Mouse (Mus musculus) myocyte (in vitro differentiated cells): Measurements from ENCODE around the gene Capn5. TPM values are rescaled to one million over a fixed set of nuclear protein-coding genes. Genes with fewer than 3 reads are reported as not detected.
A peak's percentile ranks its signal among the peaks of the same experiment; 100 is the strongest.

Source experiments
- H3K27me3 ChIP-seq: one replicate; pipeline ENCODE4 v1.6.1; 2011; ENCODE audit not compliant: control insufficient read depth, insufficient read depth, insufficient read length
- H3K36me3 ChIP-seq: one replicate; pipeline ENCODE4 v1.6.1; 2011; ENCODE audit not compliant: control insufficient read depth, insufficient read depth
- H3K4me2 ChIP-seq: one replicate; pipeline ENCODE4 v1.6.1; 2011; ENCODE audit warnings: low read depth, control low read depth
- H3K4me3 ChIP-seq: one replicate; pipeline ENCODE4 v1.5.1; 2011; ENCODE audit warnings: mild to moderate bottlenecking, control low read depth, moderate library complexity
- H3K79me2 ChIP-seq: one replicate; pipeline ENCODE4 v1.6.1; 2011; ENCODE audit not compliant: control insufficient read depth, insufficient read depth
- H3ac ChIP-seq: one replicate; pipeline ENCODE4 v1.6.1; 2011; ENCODE audit not compliant: control insufficient read depth, insufficient read length
- CEBPB ChIP-seq: IDR thresholded peaks from 2 replicates; pipeline ENCODE4 v1.6.1; 2011; ENCODE audit warnings: mild to moderate bottlenecking, moderate library complexity; ENCODE audit not compliant: poor library complexity, insufficient read depth, severe bottlenecking
- E2F4 ChIP-seq: IDR thresholded peaks from one replicate; pipeline ENCODE4 v1.6.1; 2011; ENCODE audit warnings: mild to moderate bottlenecking, control low read depth, moderate library complexity; ENCODE audit not compliant: insufficient read depth
- MAX ChIP-seq: IDR thresholded peaks from one replicate; pipeline ENCODE4 v1.6.1; 2011; ENCODE audit warnings: low read depth, mild to moderate bottlenecking, control low read depth
- MYOD1 ChIP-seq, 3 experiments: IDR thresholded peaks; one replicate each; pipeline ENCODE4 v1.6.1; 2011; ENCODE audit warnings: control low read depth in 2 of 3, low read depth in 2 of 3, mild to moderate bottlenecking in 2 of 3, moderate library complexity in 1 of 3; ENCODE audit not compliant: insufficient read length in 2 of 3, control insufficient read depth in 1 of 3
- MYOG ChIP-seq, 3 experiments: IDR thresholded peaks; one replicate each; pipeline ENCODE4 v1.6.1; 2011; ENCODE audit warnings: control low read depth in 2 of 3, low read depth in 2 of 3, mild to moderate bottlenecking in 2 of 3; ENCODE audit not compliant: insufficient read length in 2 of 3, control insufficient read depth in 1 of 3, insufficient read depth in 1 of 3
- POLR2A ChIP-seq: IDR thresholded peaks from one replicate; pipeline ENCODE4 v1.6.1; 2011; ENCODE audit warnings: low read depth, mild to moderate bottlenecking, control low read depth, moderate library complexity; ENCODE audit not compliant: insufficient read length
- POLR2AphosphoS2 ChIP-seq: IDR thresholded peaks from one replicate; pipeline ENCODE4 v1.6.1; 2011; ENCODE audit warnings: low read depth, control low read depth; ENCODE audit not compliant: insufficient read length
- REST ChIP-seq: IDR thresholded peaks from one replicate; pipeline ENCODE4 v1.6.1; 2011; ENCODE audit warnings: mild to moderate bottlenecking, control low read depth, moderate library complexity; ENCODE audit not compliant: insufficient read depth, insufficient read length
- SRF ChIP-seq: IDR thresholded peaks from one replicate; pipeline ENCODE4 v1.6.1; 2011; ENCODE audit warnings: low read depth; ENCODE audit not compliant: control insufficient read depth, insufficient read length
- TCF12 ChIP-seq: IDR thresholded peaks from one replicate; pipeline ENCODE4 v1.6.1; 2011; ENCODE audit warnings: mild to moderate bottlenecking, control low read depth; ENCODE audit not compliant: poor library complexity, insufficient read depth, severe bottlenecking
- TCF3 ChIP-seq: IDR thresholded peaks from one replicate; pipeline ENCODE4 v1.6.1; 2011; ENCODE audit warnings: low read depth, control low read depth; ENCODE audit not compliant: insufficient read length
- USF1 ChIP-seq: IDR thresholded peaks from one replicate; pipeline ENCODE4 v1.6.1; 2011; ENCODE audit warnings: low read depth, mild to moderate bottlenecking, control low read depth, moderate library complexity
- polyA plus RNA-seq: library from polyadenylated mRNA; unstranded; fragments of >200 nt; fragmentation: generic; extraction: Trizol; gene quantifications from one replicate; pipeline ENCODE4 v1.2.1, GENCODE M21; 2012; ENCODE audit warnings: missing spikeins

Capn5 gene
- polyA plus RNA-seq, 1 experiment, result 6.2 TPM

GRCm38 (mm10) chr7:98200396-98200795, 22.3 kb upstream of the Capn5 start:
- Histone ChIP-seq H3ac (no peak overlapping the region), H3K27me3 (peaks cover 4% of the 10 kb centered on the region)
- TF ChIP-seq MYOG (IDR thresholded peaks at IDR 0.05; ENCODE audit: control insufficient read depth in 1 of 3, insufficient read depth in 1 of 3, insufficient read length in 2 of 3, low read depth in 2 of 3) (no peak), TCF3 (no peak), REST (no peak), SRF (no peak), TCF12 (no peak), MYOD1 (IDR thresholded peaks at IDR 0.05; ENCODE audit: control insufficient read depth in 1 of 3, insufficient read length in 2 of 3, low read depth in 2 of 3) (no peak), MAX (no peak), POLR2A (no peak), USF1 (no peak)

GRCm38 (mm10) chr7:98199381-98199780, 21.3 kb upstream of the Capn5 start, which contains the start of gene B3gnt6:
Gene B3gnt6 (minus strand): TSS chr7:98199481.
- H3K27me3 ChIP-seq, result peaks cover 5% of the 10 kb centered on the region
- H3K4me3 ChIP-seq, result no peak within 1 kb of the TSS
- H3ac ChIP-seq, result no peak within 1 kb of the TSS
- H3K79me2 ChIP-seq, result no peaks in the 10 kb centered on the region
- TF ChIP-seq TCF12 (no peak), MYOG (IDR thresholded peaks at IDR 0.05; ENCODE audit: control insufficient read depth in 1 of 3, insufficient read depth in 1 of 3, insufficient read length in 2 of 3, low read depth in 2 of 3) (no peak), MAX (no peak), MYOD1 (IDR thresholded peaks at IDR 0.05; ENCODE audit: control insufficient read depth in 1 of 3, insufficient read length in 2 of 3, low read depth in 2 of 3) (no peak), SRF (no peak)
- H3K4me2 ChIP-seq, result no peak within 1 kb of the TSS
- no peaks in the 10 kb centered on the region for H3K36me3 ChIP-seq

More at GRCm38 (mm10) chr7:98200396-98200795, 22.3 kb upstream of the Capn5 start:
- Histone ChIP-seq H3K4me2 (no peak overlapping the region), H3K4me3 (no peak overlapping the region), H3K36me3 (no peaks in the 10 kb centered on the region), H3K79me2 (no peaks in the 10 kb centered on the region)

GRCm38 (mm10) chr7:98195151-98195801, 17.2 kb upstream of the Capn5 start:
- H3K36me3 ChIP-seq, result no peaks in the 10 kb centered on the region
- no peak overlapping the region for H3K4me2 ChIP-seq
- no peak overlapping the region for H3ac ChIP-seq
- TF ChIP-seq REST (peak; percentile 53), MYOD1 (IDR thresholded peaks at IDR 0.05; ENCODE audit: control insufficient read depth in 1 of 3, insufficient read length in 2 of 3, low read depth in 2 of 3) (no peak)
- H3K4me3 ChIP-seq, result no peak overlapping the region
- H3K27me3 ChIP-seq, result peaks cover 25% of the 10 kb centered on the region
- H3K79me2 ChIP-seq, result no peaks in the 10 kb centered on the region

GRCm38 (mm10) chr7:98194026-98194792, 16.1 kb upstream of the Capn5 start:
- Histone ChIP-seq H3K79me2 (no peaks in the 10 kb centered on the region), H3K4me2 (no peak overlapping the region), H3K36me3 (no peaks in the 10 kb centered on the region), H3ac (no peak overlapping the region), H3K4me3 (no peak overlapping the region), H3K27me3 (peaks cover 25% of the 10 kb centered on the region)
- no peak for TF ChIP-seq POLR2AphosphoS2
- no peak for TF ChIP-seq TCF3
- TF ChIP-seq CEBPB, result no peak
- TF ChIP-seq MYOD1 (IDR thresholded peaks at IDR 0.05; ENCODE audit: control insufficient read depth in 1 of 3, insufficient read length in 2 of 3, low read depth in 2 of 3), result no peak
- no peak for TF ChIP-seq SRF
- TF ChIP-seq POLR2A, result no peak
- TF ChIP-seq MAX, result no peak
- TF ChIP-seq REST, result no peak
- TF ChIP-seq USF1, result no peak
- TF ChIP-seq MYOG (IDR thresholded peaks at IDR 0.05; ENCODE audit: control insufficient read depth in 1 of 3, insufficient read depth in 1 of 3, insufficient read length in 2 of 3, low read depth in 2 of 3), result no peak
- TF ChIP-seq TCF12, result no peak
- no peak for TF ChIP-seq E2F4

- Histone ChIP-seq H3K27me3 (peaks cover 25% of the 10 kb centered on the region), H3K79me2 (no peaks in the 10 kb centered on the region), H3K36me3 (no peaks in the 10 kb centered on the region), H3ac (no peak overlapping the region), H3K4me2 (no peak overlapping the region), H3K4me3 (no peak overlapping the region)
- no peak for TF ChIP-seq MYOG (IDR thresholded peaks at IDR 0.05; ENCODE audit: control insufficient read depth in 1 of 3, insufficient read depth in 1 of 3, insufficient read length in 2 of 3, low read depth in 2 of 3)
- no peak for TF ChIP-seq USF1
- no peak for TF ChIP-seq E2F4
- no peak for TF ChIP-seq REST
Measured at GRCm38 (mm10) chr7:98193515-98194025, 15.5 kb upstream of the Capn5 start.
